Comparison of ENCODE assay signal across 16 mouse cellular contexts in genomic region chr1:55977796-55978195, GRCm38 (mm10).
"Had no signal": no experiment of that assay in that cellular context is flagged by ENCODE, and none has a peak within 500 bp of the region (broad histone marks: within the 10 kb centered on the region; RNA-seq: fewer than 3 reads in every experiment).

No protein-coding gene starts in this region.

- H3K4me3 ChIP-seq: neural tube, embryonic 13.5 days; neural tube, embryonic 15.5 days; stomach, embryonic 15.5 days had no signal

- DNase-seq: retina, postnatal 1 day; right cerebral cortex, adult 18-20 months; right cerebral cortex, postnatal 14 days; right cerebral cortex, postnatal 25 days; right cerebral cortex, postnatal 4 days; spleen, adult 18-20 months; thymus, adult 18-20 months; thymus, adult 2 months; thymus, postnatal 14 days; thymus, postnatal 25 days; thymus, postnatal 36 days; thymus, postnatal 4 days had no signal

- H3K9ac ChIP-seq: neural tube, embryonic 13.5 days; neural tube, embryonic 15.5 days; stomach, embryonic 15.5 days had no signal

- H3K36me3 ChIP-seq: neural tube, embryonic 13.5 days; neural tube, embryonic 15.5 days; stomach, embryonic 15.5 days had no signal

- H3K4me1 ChIP-seq: neural tube, embryonic 13.5 days; neural tube, embryonic 15.5 days; stomach, embryonic 15.5 days had no signal

- H3K27ac ChIP-seq: neural tube, embryonic 13.5 days; neural tube, embryonic 15.5 days; stomach, embryonic 15.5 days; stomach, postnatal 0 days had no signal

- H3K9me3 ChIP-seq: neural tube, embryonic 13.5 days; neural tube, embryonic 15.5 days; stomach, embryonic 15.5 days had no signal

- H3K27me3 ChIP-seq: neural tube, embryonic 13.5 days; neural tube, embryonic 15.5 days; stomach, embryonic 15.5 days had no signal

- H3K4me2 ChIP-seq: neural tube, embryonic 13.5 days; neural tube, embryonic 15.5 days; stomach, embryonic 15.5 days had no signal
